Mouse (Mus musculus) heart, postnatal 10 days (tissue): ENCODE measurements around the gene Faf2. TPM values are rescaled to one million over a fixed set of nuclear protein-coding genes. Genes with fewer than 3 reads are reported as not detected.

ENCODE experiments used
- DNase-seq, 2 experiments: peaks; one replicate each; pipeline ENCODE4 v3.0.0; 2021
- intact Hi-C: fragments of 180-260 bp; cut with DNase I; formaldehyde crosslinking; loops from one replicate; pipeline ENCODE4 v1.15.1; 2025
- total RNA-seq, 2 experiments: library from RNA; stranded (reverse); gene quantifications; 2 replicates each; pipeline ENCODE4 v1.2.3; 2021

The Faf2 gene
- 10 to 100 TPM; 30.9 to 33.1 TPM for total RNA-seq

GRCm38 (mm10) chr13:54621155-54621932 is at the start of gene Faf2:
TSS of gene Faf2 (plus strand) at chr13:54621784.
- intact Hi-C loops, result loop anchor here (2.0 to 5.0 kb wide), 4 partner anchors 44 to 154 kb away; partner anchors contain the start of genes 4833439L19Rik, Arl10 and Thoc3
- DNase-seq, result peak; percentile 98 to 99

GRCm38 (mm10) chr13:54572621-54573020 is 49.0 kb upstream of the Faf2 start:
- DNase-seq, result no peak
- intact Hi-C loops, result no loop called here

GRCm38 (mm10) chr13:54574854-54575481 is 46.6 kb upstream of the Faf2 start, which contains the start of gene Arl10:
TSS of gene Arl10 (plus strand) at chr13:54575015.
- intact Hi-C loops, result loop anchor here (5.0 kb wide), 1 partner anchor 47 kb away; the partner anchor contains the start of gene Faf2

GRCm38 (mm10) chr13:54575489-54575888 is 46.1 kb upstream of the Faf2 start:
- intact Hi-C loops, result loop anchor here (5.0 kb wide), 1 partner anchor 47 kb away; the partner anchor contains the start of gene Faf2
- no peak for DNase-seq

More at GRCm38 (mm10) chr13:54574854-54575481, 46.6 kb upstream of the Faf2 start, which contains the start of gene Arl10:
- peak; percentile 84 to 86 for DNase-seq

- intact Hi-C loops, result loop anchor here (5.0 kb wide), 1 partner anchor 44 kb away; the partner anchor contains the start of gene Faf2
- DNase-seq, result no peak
Measured at GRCm38 (mm10) chr13:54577652-54578507, 43.7 kb upstream of the Faf2 start.

- intact Hi-C loops, result no loop called here
- no peak for DNase-seq
Measured at GRCm38 (mm10) chr13:54581385-54581784, 40.2 kb upstream of the Faf2 start.

- DNase-seq, result no peak
- intact Hi-C loops, result no loop called here
Measured at GRCm38 (mm10) chr13:54582126-54582525, 39.5 kb upstream of the Faf2 start.

- intact Hi-C loops, result no loop called here
- DNase-seq, result no peak
Measured at GRCm38 (mm10) chr13:54582860-54583259, 38.7 kb upstream of the Faf2 start.

GRCm38 (mm10) chr13:54585831-54586230 is 35.8 kb upstream of the Faf2 start:
- DNase-seq, result no peak
- intact Hi-C loops, result no loop called here

- intact Hi-C loops, result no loop called here
- DNase-seq, result no peak
Measured at GRCm38 (mm10) chr13:54589414-54589995, 32.1 kb upstream of the Faf2 start.

GRCm38 (mm10) chr13:54589996-54590951 is 31.3 kb upstream of the Faf2 start, which contains the start of the genes Nop16 and Higd2a:
TSS of gene Nop16 (minus strand) at chr13:54590090.
TSS of gene Higd2a (plus strand) at chr13:54590207.
- peak; percentile 98 to 99 for DNase-seq
- intact Hi-C loops, result no loop called here

- intact Hi-C loops, result no loop called here
- DNase-seq, result no peak
Measured at GRCm38 (mm10) chr13:54591776-54592356, 29.7 kb upstream of the Faf2 start.

- intact Hi-C loops, result no loop called here
- no peak for DNase-seq
Measured at GRCm38 (mm10) chr13:54593617-54594016, 28.0 kb upstream of the Faf2 start.

- intact Hi-C loops, result no loop called here
- peak; percentile 45 to 60 for DNase-seq
Measured at GRCm38 (mm10) chr13:54596107-54596690, 25.4 kb upstream of the Faf2 start.

GRCm38 (mm10) chr13:54596870-54597269 is 24.7 kb upstream of the Faf2 start:
- no peak for DNase-seq
- intact Hi-C loops, result no loop called here

- intact Hi-C loops, result no loop called here
- DNase-seq, result no peak
Measured at GRCm38 (mm10) chr13:54598622-54599143, 22.9 kb upstream of the Faf2 start.

- no peak for DNase-seq
- intact Hi-C loops, result no loop called here
Measured at GRCm38 (mm10) chr13:54602639-54603111, 18.9 kb upstream of the Faf2 start.

GRCm38 (mm10) chr13:54603501-54603900 is 18.1 kb upstream of the Faf2 start:
- DNase-seq, result no peak
- intact Hi-C loops, result no loop called here
